Mouse (Mus musculus): ENCODE measurements around the gene Cblc. TPM values are rescaled to one million over a fixed set of nuclear protein-coding genes. Genes with fewer than 3 reads are reported as not detected.

The Cblc gene
- polyA plus RNA-seq, 1 experiment from 2014 or later = 0.28 TPM

DNA sequence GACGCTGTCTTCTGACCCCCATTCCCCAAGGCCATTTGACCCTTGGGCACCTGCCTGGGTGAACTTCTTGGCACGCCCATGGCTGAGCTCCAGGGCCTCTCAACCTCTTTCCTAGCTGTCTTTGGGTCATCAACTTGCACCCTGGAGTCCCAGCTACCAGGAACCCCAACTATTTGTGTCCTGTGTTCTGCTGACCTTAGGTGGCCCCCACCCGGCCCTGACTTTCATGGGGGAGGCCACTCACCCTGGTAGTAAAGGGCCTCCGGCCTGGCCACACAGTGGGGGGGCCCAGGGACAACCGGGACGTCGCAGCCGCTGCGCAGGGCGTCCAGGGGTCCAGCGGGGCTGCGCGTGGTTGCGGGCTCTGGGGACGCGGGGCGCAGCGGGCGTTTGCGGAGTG is 25.6 kb upstream of the Cblc start:
- DNase-seq (ENCODE audit: low spot score) (no peak), ATAC-seq (replicated peaks; ENCODE audit: low FRiP score) (no peak)
- H3K4me3 ChIP-seq (ENCODE audit: low read depth, low read length) = peak overlapping the region; percentile 24
- WGBS = 4% methylated on average over 20 of the region's 20 CpGs
- H3K9ac ChIP-seq (ENCODE audit: low read length) = peak overlapping the region; percentile 41; the same call in 1 of the 2 replicates
- H3K9me3 ChIP-seq (ENCODE audit: control insufficient read depth, low read length) = no peaks in the 10 kb centered on the region; the same call in 1 of the 2 replicates
- no peak overlapping the region for H3K27ac ChIP-seq (ENCODE audit: low read depth, low read length)
- H3K27me3 ChIP-seq (ENCODE audit: control insufficient read depth, insufficient read depth, low read length) = peaks cover 28% of the 10 kb centered on the region
- peak overlapping the region; percentile 51 for H3K4me2 ChIP-seq (ENCODE audit: low read depth, low read length, severe bottlenecking)
- H3K4me1 ChIP-seq (replicated peaks; ENCODE audit: control insufficient read depth, insufficient read depth, low read length) = peaks cover 5% of the 10 kb centered on the region; the same call in 1 of the 2 replicates
- no peaks in the 10 kb centered on the region for H3K36me3 ChIP-seq (ENCODE audit: control insufficient read depth, insufficient read depth, low read length)

DNA sequence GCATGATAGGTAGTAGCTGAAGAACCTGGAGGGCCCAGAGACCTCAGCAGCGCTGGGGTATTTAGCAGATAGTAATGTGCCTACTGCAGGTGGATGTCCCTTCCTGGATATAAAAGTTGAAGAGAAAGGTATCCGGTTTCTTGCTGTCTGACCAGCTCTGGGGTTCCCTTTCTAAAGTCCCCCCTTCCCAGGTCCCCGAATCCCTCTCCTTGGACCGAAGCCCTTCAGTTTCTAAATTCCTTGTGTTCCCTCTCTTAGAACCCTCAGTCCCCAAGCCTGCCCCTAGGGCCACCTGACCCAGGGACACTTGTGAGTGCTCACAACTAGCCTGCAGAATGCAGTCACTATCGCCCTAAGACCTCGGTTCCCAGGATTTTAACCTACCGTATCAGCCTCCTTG is 25.0 kb upstream of the Cblc start:
- H3K9me3 ChIP-seq (ENCODE audit: control insufficient read depth, low read length) = no peaks in the 10 kb centered on the region; the same call in 1 of the 2 replicates
- no peak for DNase-seq (ENCODE audit: low spot score)
- no peak overlapping the region for H3K4me2 ChIP-seq (ENCODE audit: low read depth, low read length, severe bottlenecking)
- H3K27me3 ChIP-seq (ENCODE audit: control insufficient read depth, insufficient read depth, low read length) = peaks cover 32% of the 10 kb centered on the region
- WGBS = 56% methylated on average over 7 of the region's 7 CpGs
- H3K9ac ChIP-seq (ENCODE audit: low read length) = no peak overlapping the region
- no peak overlapping the region for H3K4me3 ChIP-seq (ENCODE audit: low read depth, low read length)
- no peaks in the 10 kb centered on the region for H3K36me3 ChIP-seq (ENCODE audit: control insufficient read depth, insufficient read depth, low read length)
- H3K27ac ChIP-seq (ENCODE audit: low read depth, low read length) = no peak overlapping the region
- ATAC-seq (replicated peaks; ENCODE audit: low FRiP score) = no peak
- peaks cover 9% of the 10 kb centered on the region for H3K4me1 ChIP-seq (replicated peaks; ENCODE audit: control insufficient read depth, insufficient read depth, low read length)

DNA sequence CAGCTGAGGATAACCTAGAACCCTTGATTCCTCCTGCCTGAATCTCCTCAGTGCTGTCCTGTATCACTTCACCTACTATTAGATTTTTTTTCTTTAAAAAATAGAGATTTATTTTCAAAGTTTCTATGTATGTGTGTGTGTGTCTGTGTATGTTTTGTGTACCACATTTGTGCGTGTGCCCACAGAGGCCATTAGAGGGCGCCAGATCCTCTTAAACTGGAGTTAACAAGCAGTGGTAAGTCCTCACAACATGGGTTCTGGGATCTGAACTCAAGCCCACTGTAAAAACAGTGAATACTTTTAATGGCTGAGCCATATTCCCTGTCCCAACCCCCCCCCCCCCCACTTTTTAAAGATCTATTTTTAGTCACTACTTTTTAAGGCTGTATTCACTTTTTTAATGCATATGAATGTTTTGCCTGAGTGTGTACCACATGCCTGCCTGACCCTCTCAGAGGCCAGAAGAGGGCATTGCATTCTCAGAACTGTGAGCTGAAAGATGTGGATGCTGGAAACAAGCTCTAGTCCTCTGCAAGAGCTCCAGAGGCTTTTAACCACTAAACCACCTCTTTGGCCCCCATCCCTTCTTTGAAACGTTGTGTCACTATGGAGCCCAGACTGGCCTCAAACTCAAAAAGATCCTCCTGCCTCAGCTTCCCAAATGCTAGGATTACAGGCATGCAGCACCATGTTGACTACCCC is 23.9 kb upstream of the Cblc start:
- no peak overlapping the region for H3K4me3 ChIP-seq (ENCODE audit: low read depth, low read length)
- peaks cover 11% of the 10 kb centered on the region for H3K4me1 ChIP-seq (replicated peaks; ENCODE audit: control insufficient read depth, insufficient read depth, low read length)
- DNase-seq (ENCODE audit: low spot score) (no peak), ATAC-seq (replicated peaks; ENCODE audit: low FRiP score) (no peak)
- H3K9ac ChIP-seq (ENCODE audit: low read length) = no peak overlapping the region
- no peak overlapping the region for H3K4me2 ChIP-seq (ENCODE audit: low read depth, low read length, severe bottlenecking)
- H3K36me3 ChIP-seq (ENCODE audit: control insufficient read depth, insufficient read depth, low read length) = no peaks in the 10 kb centered on the region
- H3K27ac ChIP-seq (ENCODE audit: low read depth, low read length) = no peak overlapping the region
- H3K27me3 ChIP-seq (ENCODE audit: control insufficient read depth, insufficient read depth, low read length) = peaks cover 36% of the 10 kb centered on the region
- H3K9me3 ChIP-seq (ENCODE audit: control insufficient read depth, low read length) = no peaks in the 10 kb centered on the region; the same call in 1 of the 2 replicates
- 63% methylated on average over 3 of the region's 3 CpGs for WGBS

DNA sequence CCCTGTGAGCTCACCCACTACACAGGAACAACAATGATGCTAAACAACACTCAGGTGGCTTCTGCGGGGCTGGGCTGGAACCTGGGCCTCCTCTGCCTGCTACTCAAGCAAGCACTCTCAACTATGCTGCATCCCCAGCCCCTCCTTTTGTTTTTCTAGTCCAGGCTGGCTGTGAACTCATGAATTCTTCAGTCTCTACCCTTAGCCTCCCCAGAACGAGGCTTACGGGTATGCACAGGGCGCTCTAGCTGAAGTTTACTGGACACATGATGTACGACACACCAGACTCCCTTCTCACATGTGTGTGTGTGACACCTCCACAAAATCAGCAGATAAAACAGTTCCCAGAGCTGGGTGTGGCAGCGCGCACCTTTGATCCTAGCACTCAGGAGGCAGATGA is 22.3 kb upstream of the Cblc start:
- no peak overlapping the region for H3K27ac ChIP-seq (ENCODE audit: low read depth, low read length)
- H3K9ac ChIP-seq (ENCODE audit: low read length) = no peak overlapping the region
- H3K4me2 ChIP-seq (ENCODE audit: low read depth, low read length, severe bottlenecking) = no peak overlapping the region
- ATAC-seq (replicated peaks; ENCODE audit: low FRiP score) (no peak), DNase-seq (ENCODE audit: low spot score) (no peak)
- H3K9me3 ChIP-seq (ENCODE audit: control insufficient read depth, low read length) = no peaks in the 10 kb centered on the region; the same call in 1 of the 2 replicates
- 83% methylated on average over 7 of the region's 7 CpGs for WGBS
- H3K4me3 ChIP-seq (ENCODE audit: low read depth, low read length) = no peak overlapping the region
- H3K36me3 ChIP-seq (ENCODE audit: control insufficient read depth, insufficient read depth, low read length) = no peaks in the 10 kb centered on the region
- H3K27me3 ChIP-seq (ENCODE audit: control insufficient read depth, insufficient read depth, low read length) = peaks cover 36% of the 10 kb centered on the region
- H3K4me1 ChIP-seq (replicated peaks; ENCODE audit: control insufficient read depth, insufficient read depth, low read length) = peaks cover 11% of the 10 kb centered on the region

DNA sequence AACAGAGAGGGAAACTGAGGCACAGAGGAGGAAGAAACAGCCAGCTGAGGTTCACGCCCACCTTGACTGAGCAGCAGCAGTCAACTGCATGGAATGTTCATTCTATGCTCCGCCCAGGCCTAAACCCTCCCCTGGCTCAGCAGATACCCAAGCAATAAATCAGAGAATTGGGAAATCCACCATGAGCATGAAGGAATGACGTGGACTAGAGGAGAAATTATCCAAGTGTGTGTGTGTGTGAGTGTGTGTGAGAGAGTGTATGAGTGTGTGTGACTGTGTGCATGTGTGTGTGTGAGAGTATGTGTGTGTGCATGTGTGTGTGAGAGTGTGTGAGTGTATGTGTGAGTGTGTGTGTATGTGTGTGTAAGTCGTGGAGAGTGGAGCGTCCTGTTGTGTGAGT is 21.8 kb upstream of the Cblc start:
- no peak overlapping the region for H3K9ac ChIP-seq (ENCODE audit: low read length)
- no peaks in the 10 kb centered on the region; the same call in 1 of the 2 replicates for H3K9me3 ChIP-seq (ENCODE audit: control insufficient read depth, low read length)
- no peaks in the 10 kb centered on the region for H3K36me3 ChIP-seq (ENCODE audit: control insufficient read depth, insufficient read depth, low read length)
- DNase-seq (ENCODE audit: low spot score) (no peak), ATAC-seq (replicated peaks; ENCODE audit: low FRiP score) (no peak)
- H3K27ac ChIP-seq (ENCODE audit: low read depth, low read length) = no peak overlapping the region
- no peak overlapping the region for H3K4me3 ChIP-seq (ENCODE audit: low read depth, low read length)
- 86% methylated on average over 5 of the region's 5 CpGs for WGBS
- H3K4me2 ChIP-seq (ENCODE audit: low read depth, low read length, severe bottlenecking) = no peak overlapping the region
- H3K27me3 ChIP-seq (ENCODE audit: control insufficient read depth, insufficient read depth, low read length) = peaks cover 32% of the 10 kb centered on the region
- H3K4me1 ChIP-seq (replicated peaks; ENCODE audit: control insufficient read depth, insufficient read depth, low read length) = peaks cover 9% of the 10 kb centered on the region

DNA sequence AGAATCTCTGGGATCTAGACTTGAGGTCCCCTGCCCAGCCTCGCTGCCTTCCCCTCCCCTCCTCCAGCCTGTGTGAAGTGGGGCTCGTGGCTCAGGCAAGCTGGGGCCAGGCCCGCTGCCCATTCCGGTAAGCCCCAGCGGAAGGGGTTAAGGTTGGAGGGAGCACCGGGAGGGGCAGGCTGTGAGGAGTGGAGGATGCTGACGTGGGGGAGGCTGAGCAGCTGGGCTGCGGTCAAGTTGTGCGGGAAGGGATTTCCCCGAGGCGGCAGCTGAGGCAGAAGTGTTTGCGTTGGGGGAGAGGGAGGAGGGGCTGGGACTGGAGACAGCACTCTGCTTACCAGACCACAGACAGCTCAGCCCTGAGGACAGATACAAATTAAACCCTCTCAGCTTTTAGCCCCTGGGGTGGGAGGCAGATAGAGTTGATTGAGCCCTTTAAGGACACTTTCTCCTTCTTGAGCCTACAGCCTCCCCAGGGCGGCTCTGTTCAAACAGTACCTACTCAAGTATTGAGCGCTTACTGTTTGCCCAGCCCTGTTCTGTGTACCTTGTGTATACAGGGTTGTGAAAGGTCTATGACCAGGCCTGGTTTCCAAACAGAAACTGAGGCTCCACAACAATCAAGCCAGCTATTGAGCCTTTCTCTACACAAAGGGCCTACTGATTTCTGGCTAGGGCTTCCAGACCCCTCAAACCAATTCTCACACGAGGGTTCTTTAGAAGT is 20.9 kb upstream of the Cblc start:
- peak overlapping the region; percentile 35 for H3K4me2 ChIP-seq (ENCODE audit: low read depth, low read length, severe bottlenecking)
- H3K27me3 ChIP-seq (ENCODE audit: control insufficient read depth, insufficient read depth, low read length) = peaks cover 26% of the 10 kb centered on the region
- H3K4me3 ChIP-seq (ENCODE audit: low read depth, low read length) = no peak overlapping the region
- peak; percentile 74 for DNase-seq (ENCODE audit: low spot score)
- no peaks in the 10 kb centered on the region; the same call in 1 of the 2 replicates for H3K9me3 ChIP-seq (ENCODE audit: control insufficient read depth, low read length)
- no peak overlapping the region for H3K27ac ChIP-seq (ENCODE audit: low read depth, low read length)
- H3K36me3 ChIP-seq (ENCODE audit: control insufficient read depth, insufficient read depth, low read length) = no peaks in the 10 kb centered on the region
- peaks cover 9% of the 10 kb centered on the region for H3K4me1 ChIP-seq (replicated peaks; ENCODE audit: control insufficient read depth, insufficient read depth, low read length)
- H3K9ac ChIP-seq (ENCODE audit: low read length) = peak overlapping the region; percentile 39; the same call in 1 of the 2 replicates
- 4% methylated on average over 15 of the region's 15 CpGs for WGBS
- ATAC-seq (replicated peaks; ENCODE audit: low FRiP score) = peak; percentile 59

DNA sequence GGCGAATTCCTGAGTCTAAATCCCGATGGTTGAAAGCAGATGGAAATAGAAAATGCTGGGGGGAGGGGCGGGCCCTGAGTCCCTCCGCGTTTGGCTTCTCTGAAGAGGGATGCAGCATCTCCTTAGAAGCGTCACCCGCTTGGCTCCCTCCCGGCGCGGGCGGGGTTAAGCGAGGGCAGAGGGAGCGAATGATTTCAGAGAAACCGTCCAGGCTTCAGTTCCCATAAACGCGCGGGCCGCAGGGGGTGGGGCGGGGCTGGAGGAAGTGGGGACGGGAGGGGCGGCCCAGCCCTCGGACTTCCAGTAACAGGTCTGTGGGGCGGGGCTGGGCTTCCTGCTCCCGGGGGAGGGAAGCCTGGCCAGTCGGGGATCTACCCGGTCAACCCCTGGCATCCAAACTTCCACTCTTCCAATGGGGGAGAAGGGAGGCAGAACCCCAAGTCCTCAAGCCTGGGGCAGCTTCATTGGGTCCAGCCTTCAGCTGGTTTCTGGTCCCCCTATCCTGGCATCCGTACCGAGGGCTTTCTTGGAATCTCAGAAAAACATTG is 19.7 kb upstream of the Cblc start:
- H3K9ac ChIP-seq (ENCODE audit: low read length) = peak overlapping the region; percentile 0; the same call in 1 of the 2 replicates
- H3K9me3 ChIP-seq (ENCODE audit: control insufficient read depth, low read length) = no peaks in the 10 kb centered on the region; the same call in 1 of the 2 replicates
- no peak overlapping the region for H3K27ac ChIP-seq (ENCODE audit: low read depth, low read length)
- peak overlapping the region; percentile 34 for H3K4me2 ChIP-seq (ENCODE audit: low read depth, low read length, severe bottlenecking)
- H3K4me1 ChIP-seq (replicated peaks; ENCODE audit: control insufficient read depth, insufficient read depth, low read length) = peaks cover 5% of the 10 kb centered on the region
- H3K27me3 ChIP-seq (ENCODE audit: control insufficient read depth, insufficient read depth, low read length) = peaks cover 20% of the 10 kb centered on the region
- under 1% methylated on average over 28 of the region's 28 CpGs for WGBS
- no peaks in the 10 kb centered on the region for H3K36me3 ChIP-seq (ENCODE audit: control insufficient read depth, insufficient read depth, low read length)
- H3K4me3 ChIP-seq (ENCODE audit: low read depth, low read length) = peak overlapping the region; percentile 25
- DNase-seq (ENCODE audit: low spot score) = peak; percentile 81
- ATAC-seq (replicated peaks; ENCODE audit: low FRiP score) = peak; percentile 50

DNA sequence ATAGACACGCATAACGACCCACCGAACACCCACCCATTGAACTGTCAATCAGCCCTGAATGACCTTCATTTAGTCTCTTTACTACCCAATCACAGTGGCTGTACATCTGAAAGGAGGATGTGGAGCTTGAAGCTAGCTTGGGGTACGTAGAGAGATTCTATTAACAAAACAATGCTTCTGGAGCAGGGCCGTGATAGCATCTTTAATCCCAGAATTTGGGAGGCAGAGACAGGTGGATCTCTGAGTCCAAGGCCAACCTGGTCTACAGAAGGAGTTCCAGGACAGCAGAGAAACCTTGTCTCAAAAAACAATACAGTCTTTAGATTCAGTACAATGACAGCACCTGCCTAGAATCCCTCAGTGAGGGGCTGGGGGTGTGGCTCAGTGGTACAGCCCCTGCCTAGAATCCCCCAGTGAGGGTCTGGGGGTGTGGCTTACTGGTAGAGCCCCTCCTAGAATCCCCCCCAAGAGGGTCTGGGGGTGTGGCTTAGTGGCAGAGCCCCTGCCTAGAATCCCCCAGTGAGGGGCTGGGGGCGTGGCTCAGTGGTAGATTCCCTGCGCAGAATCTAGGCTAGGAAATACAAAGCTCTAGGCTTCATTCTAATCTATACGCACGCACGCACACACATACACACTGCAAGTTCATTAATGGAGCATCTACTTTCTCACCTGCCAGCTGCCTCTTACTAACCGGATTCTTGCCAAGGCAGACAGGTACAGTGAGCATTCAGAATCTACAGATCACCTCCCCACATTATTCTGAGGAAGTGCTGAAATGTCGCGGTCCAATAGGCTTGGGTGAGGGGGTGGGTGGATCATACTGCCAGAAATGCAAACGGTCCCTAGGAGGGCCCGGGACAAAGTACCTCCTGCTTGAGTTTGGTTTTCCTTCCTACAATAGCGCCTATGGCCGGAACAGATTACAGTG is 19.0 kb upstream of the Cblc start:
- no peak overlapping the region for H3K9ac ChIP-seq (ENCODE audit: low read length)
- H3K36me3 ChIP-seq (ENCODE audit: control insufficient read depth, insufficient read depth, low read length) = no peaks in the 10 kb centered on the region
- no peaks in the 10 kb centered on the region; the same call in 1 of the 2 replicates for H3K9me3 ChIP-seq (ENCODE audit: control insufficient read depth, low read length)
- DNase-seq (ENCODE audit: low spot score) = no peak
- H3K4me2 ChIP-seq (ENCODE audit: low read depth, low read length, severe bottlenecking) = peak overlapping the region; percentile 34
- H3K27me3 ChIP-seq (ENCODE audit: control insufficient read depth, insufficient read depth, low read length) = peaks cover 27% of the 10 kb centered on the region
- no peak overlapping the region for H3K27ac ChIP-seq (ENCODE audit: low read depth, low read length)
- ATAC-seq (replicated peaks; ENCODE audit: low FRiP score) = peak; percentile 32; the same call in 1 of the 2 replicates
- peak overlapping the region; percentile 25 for H3K4me3 ChIP-seq (ENCODE audit: low read depth, low read length)
- H3K4me1 ChIP-seq (replicated peaks; ENCODE audit: control insufficient read depth, insufficient read depth, low read length) = peaks cover 8% of the 10 kb centered on the region
- 20% methylated on average over 17 of the region's 17 CpGs for WGBS

Data from forebrain, embryonic 11.5 days (tissue).